Mouse (Mus musculus) hindbrain, embryonic 12.5 days (tissue): ENCODE data around the gene Atf7ip. TPM values are rescaled to one million over a fixed set of nuclear protein-coding genes. Genes with fewer than 3 reads are reported as not detected.

Experiments used
- ATAC-seq: fragments of 200-750 bp; cut with Nextera tagmentation; 2 replicates; pipeline ENCODE4 v1.8.0; 2017; ENCODE audit warnings: moderate TSS enrichment; ENCODE audit not compliant: low FRiP score
- H3K27ac ChIP-seq: fragments of 300-500 bp; sonication (generic); 2 replicates; pipeline ENCODE4 v1.5.1; 2016; ENCODE audit warnings: mild to moderate bottlenecking
- H3K27me3 ChIP-seq: fragments of 300-500 bp; sonication (generic); 2 replicates; pipeline ENCODE4 v1.6.1; 2016; ENCODE audit warnings: mild to moderate bottlenecking
- H3K36me3 ChIP-seq: fragments of 300-500 bp; sonication (generic); 2 replicates; pipeline ENCODE4 v1.6.1; 2016; ENCODE audit warnings: mild to moderate bottlenecking
- H3K4me1 ChIP-seq: fragments of 300-500 bp; sonication (generic); 2 replicates; pipeline ENCODE4 v1.6.1; 2016
- H3K4me2 ChIP-seq: fragments of 300-500 bp; sonication (generic); replicated peaks from 2 replicates; pipeline ENCODE4 v1.6.1; 2016; ENCODE audit warnings: mild to moderate bottlenecking
- H3K4me3 ChIP-seq: fragments of 300-500 bp; sonication (generic); 2 replicates; pipeline ENCODE4 v1.5.1; 2016; ENCODE audit warnings: mild to moderate bottlenecking
- H3K9ac ChIP-seq: fragments of 300-500 bp; sonication (generic); 2 replicates; pipeline ENCODE4 v1.6.1; 2016; ENCODE audit warnings: mild to moderate bottlenecking, moderate library complexity
- H3K9me3 ChIP-seq: fragments of 300-500 bp; sonication (generic); replicated peaks from 2 replicates; pipeline ENCODE4 v1.6.1; 2016; ENCODE audit warnings: mild to moderate bottlenecking
- WGBS: fragments of 180-500 bp; shearing (Covaris S2); methylation state at CpG from one replicate; pipeline ENCODE4 v1.1.7; 2016; 5-methylcytosine and 5-hydroxymethylcytosine counted together
- polyA plus RNA-seq: library from polyadenylated mRNA; unstranded; fragments of >200 nt; fragmentation: Nextera tagmentation; extraction: Ambion mirVana; gene quantifications from 2 replicates; pipeline ENCODE4 v1.2.1, GENCODE M21; 2016

Atf7ip gene
- polyA plus RNA-seq, 1 experiment from 2014 or later, result 63.8 TPM

- Histone ChIP-seq H3K27me3 (no peaks in the 10 kb centered on the region), H3K27ac (no peak overlapping the region), H3K4me3 (no peak overlapping the region), H3K9ac (no peak overlapping the region), H3K36me3 (no peaks in the 10 kb centered on the region), H3K9me3 (0 out of 2 replicates have a peak, but pooled peaks cover 5% of the 10 kb centered on the region), H3K4me2 (no peak overlapping the region), H3K4me1 (no peaks in the 10 kb centered on the region; the same call in 1 of the 2 replicates)
- WGBS, result 96% methylated on average over 2 of the region's 2 CpGs
- ATAC-seq, result no peak
Measured at GRCm38 (mm10) chr6:136644171-136644570, 138.2 kb downstream of the Atf7ip start.

- no peaks in the 10 kb centered on the region for H3K27me3 ChIP-seq
- 61% methylated on average over 9 of the region's 9 CpGs for WGBS
- H3K4me3 ChIP-seq, result no peak overlapping the region
- ATAC-seq, result peak; percentile 11; the same call in 1 of the 2 replicates
- no peak overlapping the region for H3K4me2 ChIP-seq
- no peak overlapping the region for H3K9ac ChIP-seq
- H3K36me3 ChIP-seq, result no peaks in the 10 kb centered on the region
- no peak overlapping the region for H3K27ac ChIP-seq
- H3K4me1 ChIP-seq, result no peaks in the 10 kb centered on the region; the same call in 1 of the 2 replicates
- H3K9me3 ChIP-seq, result 0 out of 2 replicates have a peak, but pooled peaks cover 5% of the 10 kb centered on the region
Measured at GRCm38 (mm10) chr6:136645754-136646153, 139.8 kb downstream of the Atf7ip start.

GRCm38 (mm10) chr6:136646207-136646606 is 140.2 kb downstream of the Atf7ip start:
- ATAC-seq, result peak; percentile 35; the same call in 1 of the 2 replicates
- Histone ChIP-seq H3K4me1 (no peaks in the 10 kb centered on the region; the same call in 1 of the 2 replicates), H3K9me3 (0 out of 2 replicates have a peak, but pooled peaks cover 5% of the 10 kb centered on the region), H3K4me2 (no peak overlapping the region), H3K36me3 (no peaks in the 10 kb centered on the region), H3K9ac (no peak overlapping the region), H3K27me3 (no peaks in the 10 kb centered on the region), H3K4me3 (no peak overlapping the region), H3K27ac (no peak overlapping the region)
- 31% methylated on average over 6 of the region's 6 CpGs for WGBS

- H3K9ac ChIP-seq, result no peak overlapping the region
- no peak overlapping the region for H3K27ac ChIP-seq
- 72% methylated on average over 10 of the region's 10 CpGs for WGBS
- H3K9me3 ChIP-seq, result 0 out of 2 replicates have a peak, but pooled peaks cover 5% of the 10 kb centered on the region
- H3K36me3 ChIP-seq, result no peaks in the 10 kb centered on the region
- no peaks in the 10 kb centered on the region for H3K27me3 ChIP-seq
- no peak overlapping the region for H3K4me2 ChIP-seq
- ATAC-seq, result no peak
- H3K4me3 ChIP-seq, result no peak overlapping the region
- H3K4me1 ChIP-seq, result no peaks in the 10 kb centered on the region; the same call in 1 of the 2 replicates
Measured at GRCm38 (mm10) chr6:136647455-136647861, 141.5 kb downstream of the Atf7ip start.

GRCm38 (mm10) chr6:136650664-136651063 is 144.7 kb downstream of the Atf7ip start:
- Histone ChIP-seq H3K27me3 (no peaks in the 10 kb centered on the region), H3K4me3 (no peak overlapping the region), H3K36me3 (no peaks in the 10 kb centered on the region), H3K4me1 (no peaks in the 10 kb centered on the region; the same call in 1 of the 2 replicates), H3K27ac (no peak overlapping the region), H3K9me3 (no peaks in the 10 kb centered on the region), H3K4me2 (no peak overlapping the region), H3K9ac (no peak overlapping the region)
- WGBS, result 92% methylated on average over 8 of the region's 8 CpGs
- no peak for ATAC-seq

- Histone ChIP-seq H3K27ac (no peak overlapping the region), H3K9me3 (no peaks in the 10 kb centered on the region), H3K27me3 (no peaks in the 10 kb centered on the region), H3K36me3 (no peaks in the 10 kb centered on the region), H3K4me1 (no peaks in the 10 kb centered on the region), H3K4me2 (no peak overlapping the region), H3K4me3 (no peak overlapping the region), H3K9ac (no peak overlapping the region)
- WGBS, result 55% methylated on average over 5 of the region's 5 CpGs
- ATAC-seq, result no peak
Measured at GRCm38 (mm10) chr6:136653331-136653730, 147.4 kb downstream of the Atf7ip start.

- Histone ChIP-seq H3K4me1 (no peaks in the 10 kb centered on the region), H3K27me3 (no peaks in the 10 kb centered on the region), H3K4me2 (no peak overlapping the region), H3K27ac (no peak overlapping the region), H3K9me3 (no peaks in the 10 kb centered on the region), H3K36me3 (no peaks in the 10 kb centered on the region), H3K4me3 (no peak overlapping the region), H3K9ac (no peak overlapping the region)
- 94% methylated on average over 20 of the region's 20 CpGs for WGBS
- ATAC-seq, result no peak
Measured at GRCm38 (mm10) chr6:136654470-136654869, 148.5 kb downstream of the Atf7ip start.

- Histone ChIP-seq H3K27ac (no peak overlapping the region), H3K27me3 (peaks cover 7% of the 10 kb centered on the region), H3K9me3 (no peaks in the 10 kb centered on the region), H3K4me1 (no peaks in the 10 kb centered on the region), H3K4me2 (no peak overlapping the region), H3K4me3 (no peak overlapping the region), H3K36me3 (no peaks in the 10 kb centered on the region), H3K9ac (no peak overlapping the region)
- 71% methylated on average over 11 of the region's 11 CpGs for WGBS
- ATAC-seq, result no peak
Measured at GRCm38 (mm10) chr6:136655786-136656185, 149.8 kb downstream of the Atf7ip start.

GRCm38 (mm10) chr6:136658303-136658702 is 152.3 kb downstream of the Atf7ip start:
- H3K9ac ChIP-seq, result no peak overlapping the region
- H3K27ac ChIP-seq, result no peak overlapping the region
- ATAC-seq, result no peak
- H3K4me3 ChIP-seq, result no peak overlapping the region
- H3K36me3 ChIP-seq, result no peaks in the 10 kb centered on the region
- peaks cover 8% of the 10 kb centered on the region for H3K4me1 ChIP-seq
- no peaks in the 10 kb centered on the region for H3K9me3 ChIP-seq
- peaks cover 29% of the 10 kb centered on the region for H3K27me3 ChIP-seq
- WGBS, result 84% methylated on average over 4 of the region's 4 CpGs
- H3K4me2 ChIP-seq, result no peak overlapping the region

- WGBS, result 90% methylated on average over 9 of the region's 9 CpGs
- H3K27ac ChIP-seq, result no peak overlapping the region
- ATAC-seq, result no peak
Measured at GRCm38 (mm10) chr6:136659226-136659625, 153.3 kb downstream of the Atf7ip start.

More at GRCm38 (mm10) chr6:136659226-136659625, 153.3 kb downstream of the Atf7ip start:
- H3K4me2 ChIP-seq, result no peak overlapping the region
- H3K36me3 ChIP-seq, result no peaks in the 10 kb centered on the region
- H3K27me3 ChIP-seq, result peaks cover 35% of the 10 kb centered on the region
- no peaks in the 10 kb centered on the region for H3K9me3 ChIP-seq
- peaks cover 8% of the 10 kb centered on the region for H3K4me1 ChIP-seq
- H3K4me3 ChIP-seq, result no peak overlapping the region
- H3K9ac ChIP-seq, result no peak overlapping the region

Other genes with a start within 250 kb of the Atf7ip start
- not detected in 2 replicates for gene Gm8994, start 178.6 kb upstream of the Atf7ip start, polyA plus RNA-seq
- not detected in 2 replicates for gene E330021D16Rik, start 90.6 kb upstream of the Atf7ip start, polyA plus RNA-seq
- 2.3 and 2.6 TPM in 2 replicates for gene Plbd1, start 155.8 kb downstream of the Atf7ip start, polyA plus RNA-seq